Mouse (Mus musculus): ENCODE measurements around the gene Mief2.

DNA sequence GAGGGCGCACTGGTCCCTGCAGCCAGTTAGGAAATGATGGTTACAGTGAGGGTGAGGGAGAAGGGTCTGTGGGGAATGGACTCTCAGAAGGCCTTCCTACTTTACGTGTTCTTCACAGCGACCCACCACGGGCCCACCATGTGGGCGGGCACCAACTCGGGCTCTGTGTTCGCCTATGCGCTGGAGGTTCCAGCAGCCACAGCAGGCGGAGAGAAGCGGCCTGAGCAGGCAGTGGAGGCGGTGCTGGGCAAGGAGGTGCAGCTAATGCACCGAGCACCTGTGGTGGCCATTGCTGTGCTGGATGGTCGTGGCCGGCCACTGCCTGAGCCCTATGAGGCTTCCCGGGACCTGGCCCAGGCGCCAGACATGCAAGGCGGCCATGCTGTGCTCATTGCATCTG, 17.0 kb upstream of the Mief2 start:
- TF ChIP-seq CTCF (conservative IDR thresholded peaks at IDR 0.05; ENCODE audit: low read length) (no peak), POU5F1 (IDR thresholded peaks at IDR 0.05; ENCODE audit: borderline replicate concordance, low read length) (no peak), NANOG (IDR thresholded peaks at IDR 0.05; ENCODE audit: borderline replicate concordance, low read length) (no peak)
